Mouse (Mus musculus): ENCODE results near the gene Chn1.

The Chn1 gene

GRCm38 (mm10) chr2:73746375-73746770 lies 28.8 kb downstream of the Chn1 start:
- no peak for DNase-seq (ENCODE audit: low spot score in 2 of 2)

- DNase-seq (ENCODE audit: low spot score in 2 of 2), result peak; percentile 47 to 52
Measured at GRCm38 (mm10) chr2:73745647-73746374, 29.3 kb downstream of the Chn1 start.

- no peak for DNase-seq (ENCODE audit: low spot score in 2 of 2)
Measured at GRCm38 (mm10) chr2:73741286-73741685, 33.9 kb downstream of the Chn1 start.

- DNase-seq (ENCODE audit: low spot score in 2 of 2), result no peak
Measured at GRCm38 (mm10) chr2:73727868-73728267, 47.3 kb downstream of the Chn1 start.

- DNase-seq (ENCODE audit: low spot score in 2 of 2), result no peak
Measured at GRCm38 (mm10) chr2:73724934-73725333, 50.2 kb downstream of the Chn1 start.

- no peak for DNase-seq (ENCODE audit: low spot score in 2 of 2)
Measured at GRCm38 (mm10) chr2:73721821-73722220, 53.3 kb downstream of the Chn1 start.

- no peak for DNase-seq (ENCODE audit: low spot score in 2 of 2)
Measured at GRCm38 (mm10) chr2:73712481-73712880, 62.7 kb downstream of the Chn1 start.

- DNase-seq (ENCODE audit: low spot score in 2 of 2), result no peak
Measured at GRCm38 (mm10) chr2:73693045-73693444, 82.1 kb downstream of the Chn1 start.

- peak; percentile 47 to 51 for DNase-seq (ENCODE audit: low spot score in 2 of 2)
Measured at GRCm38 (mm10) chr2:73690783-73691604, 84.2 kb downstream of the Chn1 start.

GRCm38 (mm10) chr2:73682500-73682899 lies 92.6 kb downstream of the Chn1 start:
- DNase-seq (ENCODE audit: low spot score in 2 of 2), result no peak

- DNase-seq (ENCODE audit: low spot score in 2 of 2), result peak; percentile 68 to 73
Measured at GRCm38 (mm10) chr2:73680425-73681027, 94.6 kb downstream of the Chn1 start.

- DNase-seq (ENCODE audit: low spot score in 2 of 2), result no peak
Measured at GRCm38 (mm10) chr2:73668608-73669007, 106.5 kb downstream of the Chn1 start.

- DNase-seq (ENCODE audit: low spot score in 2 of 2), result no peak
Measured at GRCm38 (mm10) chr2:73660566-73661134, 114.5 kb downstream of the Chn1 start.

- DNase-seq (ENCODE audit: low spot score in 2 of 2), result peak; percentile 84 to 92
Measured at GRCm38 (mm10) chr2:73659726-73660565, 115.2 kb downstream of the Chn1 start.

GRCm38 (mm10) chr2:73659041-73659440 lies 116.1 kb downstream of the Chn1 start:
- no peak for DNase-seq (ENCODE audit: low spot score in 2 of 2)

- peak; percentile 49 to 74 for DNase-seq (ENCODE audit: low spot score in 2 of 2)
Measured at GRCm38 (mm10) chr2:73657961-73658360, 117.2 kb downstream of the Chn1 start.

- peak; percentile 60 to 66 for DNase-seq (ENCODE audit: low spot score in 2 of 2)
Measured at GRCm38 (mm10) chr2:73657151-73657550, 118.0 kb downstream of the Chn1 start.

GRCm38 (mm10) chr2:73655663-73656062 lies 119.5 kb downstream of the Chn1 start:
- no peak for DNase-seq (ENCODE audit: low spot score in 2 of 2)

GRCm38 (mm10) chr2:73654892-73655243 lies 120.3 kb downstream of the Chn1 start:
- DNase-seq (ENCODE audit: low spot score in 2 of 2), result no peak

GRCm38 (mm10) chr2:73654059-73654891 lies 120.9 kb downstream of the Chn1 start:
- DNase-seq (ENCODE audit: low spot score in 2 of 2), result no peak

Data from right cerebral cortex, postnatal 10 days (tissue).